Mouse (Mus musculus) hematopoietic stem cell, adult 5-6 weeks (primary cell): ENCODE data around the gene Hsd3b7. TPM values are rescaled to one million over a fixed set of nuclear protein-coding genes. Genes with fewer than 3 reads are reported as not detected.

ENCODE experiments used
- ATAC-seq, 2 experiments: fragments of 125-278 bp in 1 of 2; replicated peaks in 1 of 2; 2 replicates each; pipeline ENCODE4 v1.8.0; 2016 to 2017; ENCODE audit warnings: inconsistent platforms in 2 of 2, mild to moderate bottlenecking in 2 of 2, moderate number of reproducible peaks in 2 of 2, low read depth in 1 of 2, moderate TSS enrichment in 1 of 2; ENCODE audit not compliant: low FRiP score in 2 of 2, poor library complexity in 2 of 2, severe bottlenecking in 2 of 2, insufficient read depth in 1 of 2, low TSS enrichment in 1 of 2
- total RNA-seq: library from RNA; stranded (forward); fragments of 172-1452, 232-1000 nt; gene quantifications from 2 replicates; pipeline ENCODE4 v1.2.3, GENCODE M21; 2017

Gene Hsd3b7
- total RNA-seq: 30.2 and 35.6 TPM in 2 replicates

GRCm38 (mm10) chr7:127800435-127801009 lies at the start of gene Hsd3b7:
TSS of gene Hsd3b7 (plus strand) at chr7:127800604.
- peak; percentile 77 to 78 for ATAC-seq

- no peak for ATAC-seq
Observed at GRCm38 (mm10) chr7:127751619-127752018, 48.8 kb upstream of the Hsd3b7 start.

GRCm38 (mm10) chr7:127752069-127752468 lies 48.3 kb upstream of the Hsd3b7 start:
- ATAC-seq: no peak

GRCm38 (mm10) chr7:127753158-127753557 lies 47.2 kb upstream of the Hsd3b7 start:
- ATAC-seq: no peak

DNA sequence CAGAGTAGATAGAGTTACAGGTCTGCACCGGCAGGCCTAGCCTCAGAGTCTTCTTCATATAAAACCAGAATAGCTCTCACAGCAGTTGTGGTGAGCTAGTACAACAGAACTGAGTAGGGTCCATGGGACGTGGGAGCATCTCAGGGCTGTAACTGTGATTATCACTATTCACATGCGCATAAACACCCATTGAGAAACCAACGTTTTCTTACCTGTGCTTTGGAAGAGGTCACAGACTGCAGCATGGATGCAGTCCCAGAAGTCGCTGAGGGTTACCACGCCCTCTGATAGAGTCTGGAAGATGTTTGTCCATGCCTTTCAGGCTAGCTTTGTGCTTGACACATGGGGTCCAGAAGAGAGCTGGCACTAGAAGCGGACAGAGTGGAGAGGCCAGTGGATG lies 46.7 kb upstream of the Hsd3b7 start:
- ATAC-seq: no peak

GRCm38 (mm10) chr7:127759716-127760115 lies 40.7 kb upstream of the Hsd3b7 start:
- ATAC-seq: peak; percentile 51 to 53; a peak in 1 of 4 replicates

DNA sequence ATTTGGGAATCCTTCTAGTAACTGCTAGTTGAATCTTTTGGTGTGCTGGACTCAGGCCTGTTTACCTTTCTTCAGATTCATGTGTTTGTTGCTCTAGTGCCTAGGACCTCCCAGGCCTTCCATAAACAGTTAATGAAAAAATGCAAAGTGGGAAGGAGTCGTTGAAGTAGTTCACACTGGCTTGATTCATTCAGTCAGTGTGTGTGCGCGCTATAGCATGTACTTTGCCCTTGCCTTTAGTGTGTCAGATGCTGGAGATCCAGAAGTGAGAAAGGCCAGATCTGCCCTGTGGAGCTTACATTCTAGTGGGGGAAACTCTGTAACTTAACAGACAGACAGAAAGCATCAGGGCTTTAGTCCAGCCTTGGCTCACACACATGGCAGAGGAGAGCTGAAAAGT lies 39.9 kb upstream of the Hsd3b7 start:
- ATAC-seq: no peak

DNA sequence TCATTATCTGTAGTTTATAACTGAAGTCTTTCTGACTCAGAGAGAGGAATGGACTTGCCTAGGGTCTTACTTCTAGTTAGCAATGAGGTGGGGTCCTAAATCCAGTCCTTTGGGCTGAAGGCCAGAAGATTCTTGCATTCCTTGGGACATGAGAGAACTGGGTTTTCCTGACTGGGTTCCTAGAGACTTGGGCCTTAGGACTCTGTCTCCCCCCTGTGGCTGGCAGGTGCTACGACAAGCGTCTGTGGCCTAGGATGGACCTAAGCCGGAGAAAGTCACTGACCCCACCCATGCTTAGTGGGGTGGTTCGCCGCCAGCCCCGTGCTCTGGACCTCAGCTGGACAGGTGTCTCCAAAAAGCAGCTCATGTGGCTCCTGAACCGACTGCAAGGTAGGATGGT lies 39.4 kb upstream of the Hsd3b7 start:
- peak; percentile 67 to 76; a peak in 1 of 4 replicates for ATAC-seq

DNA sequence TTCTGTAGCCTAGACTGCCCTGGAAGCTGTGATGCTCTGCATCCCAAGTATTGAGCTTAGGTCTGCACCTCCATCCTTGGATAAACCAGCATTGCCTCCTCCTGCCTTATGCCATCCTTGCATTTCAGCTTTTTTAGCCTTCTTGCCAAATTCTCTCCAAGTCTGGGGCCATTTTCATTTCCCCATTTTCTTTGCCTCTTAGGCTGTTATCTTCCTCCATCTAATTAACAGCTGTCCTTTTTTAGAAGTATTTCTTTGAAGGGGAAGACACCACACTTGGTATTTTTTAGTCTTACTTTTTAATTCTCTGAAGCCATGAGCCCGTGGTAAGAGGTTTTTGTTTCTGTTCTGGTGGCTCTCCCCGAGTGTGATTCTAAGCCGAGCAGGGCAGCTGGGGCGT lies 36.8 kb upstream of the Hsd3b7 start:
- ATAC-seq: no peak

DNA sequence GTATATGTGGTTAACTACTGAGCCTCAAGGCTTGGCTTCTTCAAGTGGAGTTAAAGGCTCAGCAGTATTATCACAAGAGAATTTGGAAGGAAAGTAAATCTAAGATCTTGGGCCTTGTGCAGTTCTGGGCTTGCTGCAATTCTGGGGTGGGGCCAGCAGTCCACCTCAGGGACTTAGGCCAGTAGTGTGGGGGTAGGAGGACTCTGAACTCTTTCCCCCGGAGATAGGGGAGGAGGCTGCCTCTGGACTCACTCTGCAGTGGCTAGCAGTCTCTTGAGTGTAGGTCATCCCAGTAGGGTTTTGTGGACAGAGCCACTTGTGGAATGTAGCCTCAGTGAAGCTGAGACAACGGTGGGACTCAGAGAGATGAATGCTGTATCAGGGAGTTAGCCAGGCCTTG lies 34.6 kb upstream of the Hsd3b7 start:
- no peak for ATAC-seq

GRCm38 (mm10) chr7:127766851-127767609 lies 33.4 kb upstream of the Hsd3b7 start:
- ATAC-seq: no peak

DNA sequence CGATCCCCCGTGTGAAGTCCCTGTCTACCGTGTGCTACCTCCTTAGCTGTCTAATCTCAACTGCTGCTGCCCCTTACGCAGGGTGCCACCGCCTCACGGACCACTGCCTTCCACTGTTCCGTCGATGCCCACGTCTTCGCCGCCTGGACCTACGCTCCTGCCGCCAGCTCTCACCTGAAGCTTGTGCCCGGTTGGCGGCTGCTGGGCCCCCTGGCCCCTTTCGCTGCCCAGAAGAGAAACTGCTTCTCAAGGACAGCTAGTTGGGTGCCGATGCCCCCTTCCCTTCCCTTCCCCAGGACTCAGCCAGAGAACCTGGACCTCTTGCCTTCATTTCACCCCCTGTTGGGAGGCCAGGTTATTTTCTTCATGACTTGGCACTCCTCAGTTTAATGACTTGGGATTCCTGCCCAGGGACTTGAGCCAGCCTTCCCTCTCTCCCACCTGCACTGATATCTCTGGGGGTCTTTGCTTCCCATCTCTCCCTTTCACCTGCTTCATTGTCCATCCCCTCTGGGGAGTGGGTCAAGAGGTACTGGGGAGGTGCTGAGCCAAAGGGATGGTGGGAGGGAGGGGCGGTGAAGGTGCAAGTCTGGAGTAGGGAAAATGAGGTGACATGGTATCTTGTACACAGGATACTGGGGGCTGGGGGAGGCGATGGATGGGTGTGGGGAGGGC lies 32.6 kb upstream of the Hsd3b7 start:
- no peak for ATAC-seq

DNA sequence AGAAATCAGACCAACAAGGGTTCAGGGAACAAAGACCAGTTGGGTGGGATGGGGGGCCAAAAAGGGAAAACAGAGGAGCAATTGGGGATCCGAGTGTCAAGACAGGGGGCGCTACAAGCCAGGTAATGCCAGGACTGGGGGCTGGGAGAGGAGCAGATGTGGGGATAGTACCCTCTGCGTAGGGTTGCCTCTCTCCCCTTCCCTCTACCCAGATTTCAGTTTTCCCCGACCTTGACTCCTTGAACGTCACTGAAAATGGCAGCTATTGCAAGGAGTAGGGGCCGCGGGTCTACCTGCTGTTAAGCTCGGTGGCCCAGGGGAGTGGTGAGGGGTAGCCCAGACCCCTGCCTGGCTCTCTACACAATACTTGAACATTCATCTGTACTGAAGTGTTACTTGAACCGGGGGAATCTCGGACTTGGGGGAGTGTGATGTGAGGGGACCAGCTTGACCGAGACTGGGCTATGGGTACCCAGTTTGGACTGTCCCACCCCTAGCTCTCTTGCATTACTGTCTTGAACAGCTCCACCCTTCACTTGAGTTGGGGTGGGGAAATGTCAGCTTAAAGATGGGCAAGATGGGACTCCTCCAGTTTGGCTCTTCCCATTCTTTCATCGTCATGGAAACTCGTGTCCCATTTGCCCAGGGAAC lies 31.9 kb upstream of the Hsd3b7 start:
- ATAC-seq: no peak

DNA sequence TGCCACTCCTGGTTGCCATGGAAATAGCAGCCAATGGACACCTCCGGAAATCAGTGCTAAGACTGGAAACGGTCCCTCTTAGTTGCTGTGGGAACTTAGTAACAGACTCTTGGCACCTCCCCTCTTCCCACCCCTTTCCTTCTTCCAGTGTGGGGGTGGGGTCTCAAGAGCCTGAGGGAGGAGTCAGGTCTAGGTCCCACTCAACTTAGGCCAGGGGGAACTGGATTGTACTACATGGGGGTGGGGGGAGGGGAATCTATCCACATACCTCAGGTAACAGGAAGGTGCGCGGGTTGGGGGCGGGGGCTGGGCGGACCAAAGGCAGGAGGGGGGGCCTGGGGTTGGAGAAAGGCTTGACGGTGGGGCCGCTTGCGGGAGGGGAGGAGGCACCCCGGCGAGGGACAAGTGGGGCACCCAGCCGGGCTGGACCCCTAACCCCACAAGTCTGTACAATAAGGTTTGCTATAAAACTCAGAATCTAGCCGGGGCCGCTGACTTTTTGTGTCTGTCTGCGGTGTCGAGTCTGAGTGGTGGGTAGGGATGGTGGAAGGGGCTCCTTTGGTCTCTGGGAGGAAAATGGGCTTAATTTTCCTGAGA lies 31.3 kb upstream of the Hsd3b7 start:
- peak; percentile 66 to 81 for ATAC-seq

DNA sequence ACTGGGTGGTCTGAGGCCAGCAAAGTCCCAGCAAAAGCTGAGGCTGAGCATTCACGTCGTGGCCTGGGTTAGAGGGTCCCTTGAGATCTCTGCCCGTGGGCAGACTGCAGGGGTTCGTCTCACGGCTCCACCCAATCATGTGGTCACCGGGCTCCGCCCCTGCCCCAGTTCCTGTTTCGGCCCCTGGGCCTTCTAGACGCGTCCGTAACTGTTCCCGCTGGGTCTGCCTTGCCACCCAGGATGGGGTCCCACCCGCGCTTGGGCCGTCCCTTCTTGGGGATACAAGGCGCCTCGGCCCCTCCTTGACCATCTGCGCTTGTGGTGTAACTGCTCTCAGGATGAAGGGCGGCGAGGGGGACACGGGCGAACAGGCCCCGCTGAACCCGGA lies 30.8 kb upstream of the Hsd3b7 start, which contains the start of gene Orai3:
Gene Orai3, plus strand, starts transcription at position 165 of the 388 bp plus-strand sequence.
- peak; percentile 68 for ATAC-seq

DNA sequence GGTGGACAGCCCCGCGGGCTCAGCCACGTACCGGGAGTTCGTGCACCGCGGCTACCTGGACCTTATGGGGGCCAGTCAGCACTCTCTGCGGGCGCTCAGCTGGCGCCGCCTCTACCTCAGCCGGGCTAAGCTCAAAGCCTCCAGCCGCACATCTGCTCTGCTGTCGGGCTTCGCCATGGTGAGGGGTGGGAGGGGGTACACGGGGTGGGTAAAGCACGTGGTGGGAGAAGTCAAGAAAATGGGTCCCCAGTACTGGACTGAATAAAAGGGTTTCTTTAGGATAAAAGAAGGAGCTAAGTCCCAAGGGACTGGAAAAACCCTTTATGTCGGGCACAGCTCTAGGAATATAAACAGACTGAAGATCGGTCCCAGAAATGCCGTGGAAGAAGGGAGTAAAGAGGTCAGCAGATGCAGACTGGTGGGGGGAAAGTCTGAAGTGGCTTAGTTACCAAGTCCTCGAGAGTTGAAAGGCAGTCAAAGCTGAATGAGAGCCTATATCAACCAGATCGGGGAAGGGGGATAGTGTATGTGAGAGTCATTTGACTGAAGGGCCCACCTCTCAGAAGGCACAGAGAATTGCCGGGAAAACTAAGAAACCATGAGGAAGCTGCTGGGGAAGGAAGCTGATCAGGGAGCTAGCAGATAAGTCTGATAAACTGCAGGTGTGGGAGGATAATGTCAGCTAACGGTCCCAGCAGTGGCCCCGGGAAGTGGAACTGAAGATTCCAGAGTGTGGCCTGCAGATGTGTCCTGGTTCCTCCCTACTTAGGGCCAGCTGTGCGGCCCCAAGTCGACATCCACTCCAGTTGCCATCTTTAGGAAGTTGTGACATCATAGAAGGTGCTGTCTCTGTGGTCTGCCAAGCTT lies 30.1 kb upstream of the Hsd3b7 start:
- peak in 1 of 2 experiments; percentile 5; a peak in 1 of 4 replicates for ATAC-seq

GRCm38 (mm10) chr7:127771262-127771661 lies 29.1 kb upstream of the Hsd3b7 start:
- ATAC-seq: no peak
